Mouse (Mus musculus): Measurements from ENCODE around the gene Coq8a. TPM values are rescaled to one million over a fixed set of nuclear protein-coding genes. Genes with fewer than 3 reads are reported as not detected.

Gene Coq8a
- polyA plus RNA-seq, 1 experiment from 2014 or later, result 6.7 TPM

DNA sequence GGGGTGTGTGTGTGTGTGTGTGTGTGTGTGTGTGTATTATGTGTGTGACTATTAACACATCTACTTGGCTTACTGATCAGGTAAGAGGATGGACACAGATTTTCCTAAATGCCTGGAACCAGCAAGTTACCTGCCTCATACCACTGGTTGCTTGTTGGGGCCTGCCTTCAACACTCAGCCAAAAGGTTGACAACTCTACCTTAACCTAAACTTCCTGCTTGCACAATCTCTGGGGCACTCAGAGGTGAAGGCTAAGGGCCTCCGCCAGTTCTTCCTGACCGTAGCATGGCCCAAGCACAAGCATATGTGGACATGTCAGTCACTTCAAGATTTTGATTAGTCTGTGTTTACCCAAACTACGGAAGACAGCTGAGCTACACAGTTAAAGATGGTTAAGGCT lies 1.4 kb downstream of the Coq8a start:
- WGBS (ENCODE audit: insufficient replicate concordance), result 58% methylated on average over 3 of the region's 3 CpGs
- Histone ChIP-seq H3K27me3 (no peaks in the 10 kb centered on the region), H3K9me3 (replicated peaks) (no peaks in the 10 kb centered on the region), H3K4me2 (no peak overlapping the region), H3K4me3 (replicated peaks) (no peak overlapping the region), H3K27ac (no peak overlapping the region), H3K4me1 (replicated peaks) (peaks cover 25% of the 10 kb centered on the region), H3K9ac (no peak overlapping the region), H3K36me3 (no peaks in the 10 kb centered on the region)
- ATAC-seq (ENCODE audit: low read depth) (no peak), DNase-seq (no peak)

DNA sequence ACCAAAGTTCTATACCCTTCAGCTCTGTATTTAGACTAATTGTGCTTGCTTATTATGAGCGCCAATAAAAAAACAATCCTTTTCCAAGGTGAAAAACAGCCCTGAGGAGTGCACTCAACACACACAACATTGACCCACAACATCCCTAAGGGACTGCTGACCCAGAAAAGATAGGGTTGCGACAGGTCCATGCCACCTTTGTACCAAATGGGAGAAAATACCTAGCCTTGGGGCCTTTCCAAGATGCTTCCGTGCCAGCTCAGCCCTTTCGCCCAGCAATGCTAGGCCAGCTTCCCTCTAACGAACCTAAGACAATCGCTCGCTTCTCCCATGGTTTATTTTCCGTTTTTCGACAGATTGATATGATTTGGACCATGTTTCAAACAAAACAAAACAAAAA lies 2.9 kb downstream of the Coq8a start:
- H3K4me3 ChIP-seq (replicated peaks), result peak overlapping the region; percentile 72
- H3K27me3 ChIP-seq, result no peaks in the 10 kb centered on the region
- H3K4me2 ChIP-seq, result peak overlapping the region; percentile 96
- H3K27ac ChIP-seq, result peak overlapping the region; percentile 36; the same call in 1 of the 2 replicates
- no peaks in the 10 kb centered on the region for H3K9me3 ChIP-seq (replicated peaks)
- DNase-seq, result no peak
- ATAC-seq (ENCODE audit: low read depth), result no peak
- 84% methylated on average over 9 of the region's 9 CpGs for WGBS (ENCODE audit: insufficient replicate concordance)
- no peaks in the 10 kb centered on the region for H3K36me3 ChIP-seq
- H3K4me1 ChIP-seq (replicated peaks), result peaks cover 34% of the 10 kb centered on the region
- H3K9ac ChIP-seq, result peak overlapping the region; percentile 62

DNA sequence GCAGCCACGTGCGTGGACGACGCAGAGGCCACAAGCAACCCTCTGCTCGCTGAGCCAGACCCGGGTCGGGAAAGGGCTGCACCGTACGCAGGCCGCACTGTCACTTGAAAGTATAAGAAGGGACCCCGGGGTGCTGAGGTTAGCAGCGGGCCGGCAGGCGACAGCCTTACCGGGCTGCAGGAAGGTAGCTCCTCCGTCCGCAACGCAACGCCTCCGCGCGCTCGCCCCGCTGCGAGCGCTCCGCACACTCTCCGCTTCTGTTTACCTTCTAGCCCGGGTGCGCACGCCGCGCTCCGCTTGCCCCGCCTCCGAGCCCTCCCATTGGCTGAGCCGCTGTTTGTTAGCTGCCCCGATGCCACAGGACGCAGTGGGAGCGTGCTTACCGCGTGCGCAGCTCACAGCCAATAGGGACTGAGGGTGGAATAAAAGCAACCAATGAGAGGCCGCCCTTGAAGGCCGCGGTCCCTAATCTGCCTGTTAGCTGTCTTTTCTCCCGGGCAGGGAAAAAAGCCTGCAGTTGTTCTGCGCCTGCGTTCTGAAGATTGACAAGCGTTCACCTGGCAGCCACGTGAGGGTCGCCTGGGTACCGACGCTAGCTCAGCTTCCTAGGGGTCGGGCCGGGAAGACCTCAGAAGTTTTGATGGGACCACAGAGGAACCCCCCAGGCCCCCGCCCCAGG lies 3.6 kb downstream of the Coq8a start:
- WGBS (ENCODE audit: insufficient replicate concordance), result under 1% methylated on average over 57 of the region's 57 CpGs
- Histone ChIP-seq H3K27me3 (no peaks in the 10 kb centered on the region), H3K4me2 (peak overlapping the region; percentile 96), H3K36me3 (no peaks in the 10 kb centered on the region), H3K9me3 (replicated peaks) (no peaks in the 10 kb centered on the region), H3K9ac (peak overlapping the region; percentile 74), H3K27ac (peak overlapping the region; percentile 54), H3K4me1 (replicated peaks) (peaks cover 34% of the 10 kb centered on the region), H3K4me3 (replicated peaks) (peak overlapping the region; percentile 72)
- ATAC-seq (ENCODE audit: low read depth) (peak; percentile 100), DNase-seq (peak; percentile 98)

DNA sequence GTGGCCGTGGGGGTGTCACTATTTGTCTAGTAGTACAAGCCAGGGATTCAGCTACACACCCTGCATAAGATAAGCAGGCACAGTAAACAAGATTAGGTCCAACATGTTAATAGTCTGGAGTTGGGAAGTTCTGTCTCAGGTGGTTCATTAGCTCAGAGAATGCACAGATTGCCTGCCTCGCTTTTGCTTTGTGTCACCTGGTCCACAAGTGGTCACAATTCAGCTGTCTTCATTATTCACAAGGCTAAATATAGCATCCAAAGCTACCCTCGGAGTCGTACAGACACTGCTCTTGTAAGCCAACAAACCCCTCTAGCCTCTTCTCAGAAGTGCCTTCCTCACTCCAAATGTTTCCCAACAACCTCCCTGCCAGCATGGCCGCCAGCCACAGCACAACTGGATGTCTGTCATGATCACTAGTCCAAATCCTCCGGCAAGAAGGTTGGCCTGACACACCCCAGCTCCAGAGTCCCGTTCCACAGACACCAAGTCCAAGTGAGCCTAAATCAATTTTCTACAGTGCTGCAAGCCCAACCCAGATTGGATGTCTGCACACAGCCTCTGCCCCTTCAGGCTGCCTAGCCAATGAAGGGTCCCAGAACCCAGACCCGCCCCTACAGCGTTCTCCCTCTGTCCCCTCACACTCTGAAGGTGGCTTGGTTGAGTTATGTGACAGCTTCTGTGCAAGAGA lies 4.5 kb downstream of the Coq8a start:
- 13% methylated on average over 9 of the region's 9 CpGs for WGBS (ENCODE audit: insufficient replicate concordance)
- Histone ChIP-seq H3K9ac (peak overlapping the region; percentile 74), H3K4me1 (replicated peaks) (peaks cover 34% of the 10 kb centered on the region), H3K27ac (peak overlapping the region; percentile 54), H3K4me3 (replicated peaks) (peak overlapping the region; percentile 72), H3K36me3 (no peaks in the 10 kb centered on the region), H3K4me2 (peak overlapping the region; percentile 96), H3K27me3 (no peaks in the 10 kb centered on the region), H3K9me3 (replicated peaks) (no peaks in the 10 kb centered on the region)
- peak; percentile 34 for DNase-seq
- peak; percentile 5; the same call in 1 of the 2 replicates for ATAC-seq (ENCODE audit: low read depth)

DNA sequence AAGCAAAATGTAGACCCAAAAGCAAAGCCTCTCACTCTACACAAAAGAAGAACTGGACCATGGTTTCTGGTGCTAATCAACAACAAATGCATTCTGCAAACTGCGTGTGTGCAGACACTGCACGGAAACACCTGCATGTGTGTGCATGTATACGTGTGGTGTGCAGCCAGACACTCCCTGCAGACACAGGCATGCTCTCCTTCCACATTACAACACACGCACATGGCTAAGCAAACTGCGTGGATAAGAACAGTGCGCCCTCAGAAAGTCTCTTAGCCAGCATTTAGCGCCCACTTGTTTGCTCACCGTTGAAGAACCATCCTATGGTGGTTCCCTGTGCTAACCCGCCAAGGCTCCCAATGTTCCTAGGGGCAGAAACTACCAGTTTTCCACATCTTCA lies 5.4 kb downstream of the Coq8a start:
- Histone ChIP-seq H3K27me3 (no peaks in the 10 kb centered on the region), H3K4me3 (replicated peaks) (no peak overlapping the region), H3K9ac (0 out of 2 replicates have a peak overlapping the region, but pooled peaks have one; percentile 1), H3K36me3 (no peaks in the 10 kb centered on the region), H3K27ac (no peak overlapping the region), H3K4me2 (peak overlapping the region; percentile 96; the same call in 1 of the 2 replicates), H3K9me3 (replicated peaks) (no peaks in the 10 kb centered on the region), H3K4me1 (replicated peaks) (peaks cover 34% of the 10 kb centered on the region)
- ATAC-seq (ENCODE audit: low read depth) (no peak), DNase-seq (no peak)
- WGBS (ENCODE audit: insufficient replicate concordance), result 76% methylated on average over 9 of the region's 9 CpGs

DNA sequence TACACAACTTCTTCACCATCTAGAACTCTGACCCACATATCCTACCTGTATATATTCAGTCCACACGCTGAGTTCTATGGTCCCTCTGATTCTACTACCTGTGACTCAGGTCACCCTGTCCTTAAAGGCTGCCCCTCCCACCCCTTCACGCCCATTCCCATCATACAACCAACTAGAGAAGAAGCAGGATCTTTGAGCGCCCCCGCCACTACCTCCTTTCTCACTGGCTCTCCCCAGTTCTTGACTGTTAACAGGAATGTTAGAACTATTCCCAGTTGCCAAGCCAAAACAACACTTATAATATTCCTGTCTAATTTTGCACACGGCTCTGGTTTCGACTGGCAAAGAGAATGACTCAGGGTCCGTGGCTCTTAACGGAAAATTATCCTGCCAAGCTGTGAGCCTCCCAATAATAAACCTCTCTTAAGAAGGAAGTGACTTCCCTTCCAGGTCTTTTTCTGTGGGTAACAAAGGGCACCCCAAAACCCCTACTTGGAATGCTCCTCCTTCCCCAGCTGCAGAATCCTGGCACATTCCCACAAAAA lies 5.9 kb downstream of the Coq8a start:
- H3K27me3 ChIP-seq, result no peaks in the 10 kb centered on the region
- no peak overlapping the region for H3K4me2 ChIP-seq
- H3K9ac ChIP-seq, result no peak overlapping the region
- H3K27ac ChIP-seq, result no peak overlapping the region
- peaks cover 34% of the 10 kb centered on the region for H3K4me1 ChIP-seq (replicated peaks)
- no peak overlapping the region for H3K4me3 ChIP-seq (replicated peaks)
- DNase-seq, result no peak
- H3K36me3 ChIP-seq, result no peaks in the 10 kb centered on the region
- 65% methylated on average over 8 of the region's 8 CpGs for WGBS (ENCODE audit: insufficient replicate concordance)
- ATAC-seq (ENCODE audit: low read depth), result no peak
- no peaks in the 10 kb centered on the region for H3K9me3 ChIP-seq (replicated peaks)

DNA sequence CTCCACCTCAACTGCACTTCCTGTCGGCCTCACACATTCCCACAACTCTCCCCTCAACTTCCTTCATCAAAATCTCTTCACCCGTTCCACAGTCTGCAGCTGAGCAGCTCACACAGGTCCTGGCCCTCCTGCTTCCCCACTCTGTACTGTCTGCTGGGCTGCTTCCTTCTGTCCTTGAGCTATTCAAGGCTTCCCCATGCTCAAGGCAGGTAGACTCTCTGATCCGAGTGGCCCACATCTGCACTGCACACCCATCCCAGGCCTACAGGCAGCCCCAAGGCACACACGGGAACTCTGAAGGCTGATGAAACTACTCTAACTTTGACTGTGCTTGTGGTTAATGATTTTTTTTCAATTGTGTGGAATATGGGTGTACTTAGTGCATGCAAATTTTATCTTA lies 6.5 kb downstream of the Coq8a start:
- H3K27ac ChIP-seq, result no peak overlapping the region
- H3K9ac ChIP-seq, result no peak overlapping the region
- H3K27me3 ChIP-seq, result no peaks in the 10 kb centered on the region
- H3K4me2 ChIP-seq, result no peak overlapping the region
- no peak overlapping the region for H3K4me3 ChIP-seq (replicated peaks)
- no peak for ATAC-seq (ENCODE audit: low read depth)
- WGBS (ENCODE audit: insufficient replicate concordance), result 24% methylated on average over 4 of the region's 4 CpGs
- no peaks in the 10 kb centered on the region for H3K36me3 ChIP-seq
- H3K4me1 ChIP-seq (replicated peaks), result peaks cover 34% of the 10 kb centered on the region
- no peak for DNase-seq
- H3K9me3 ChIP-seq (replicated peaks), result no peaks in the 10 kb centered on the region

DNA sequence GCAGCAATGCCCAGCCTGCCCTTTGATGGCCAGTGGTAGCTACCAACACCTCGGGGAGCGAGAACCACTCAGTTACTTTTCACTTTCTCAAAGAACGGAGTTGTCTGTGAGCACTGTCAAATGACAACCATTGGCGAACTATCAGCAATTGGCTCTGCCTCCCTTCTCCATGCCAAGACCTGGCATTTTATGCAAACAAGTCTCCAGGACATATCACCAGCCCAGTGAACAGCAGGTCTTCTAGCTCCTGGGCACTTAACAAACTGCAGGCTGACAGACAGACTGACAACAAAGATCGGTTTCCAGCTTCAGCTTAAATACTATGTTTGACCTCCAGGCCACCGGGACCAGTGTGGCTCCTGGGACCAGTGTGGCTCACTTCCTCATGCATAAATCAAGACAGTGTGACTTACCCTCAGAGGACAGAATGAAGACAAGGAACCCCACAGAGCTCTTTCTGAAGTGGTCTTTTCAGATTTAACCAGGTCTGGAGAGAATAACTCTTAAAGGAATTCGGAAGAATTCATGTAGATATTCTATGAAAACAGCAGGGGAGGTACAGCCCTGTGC lies 7.7 kb downstream of the Coq8a start:
- no peak overlapping the region for H3K4me3 ChIP-seq (replicated peaks)
- peaks cover 34% of the 10 kb centered on the region for H3K4me1 ChIP-seq (replicated peaks)
- H3K27me3 ChIP-seq, result no peaks in the 10 kb centered on the region
- no peak overlapping the region for H3K9ac ChIP-seq
- no peaks in the 10 kb centered on the region for H3K36me3 ChIP-seq
- no peaks in the 10 kb centered on the region for H3K9me3 ChIP-seq (replicated peaks)
- ATAC-seq (ENCODE audit: low read depth), result no peak
- H3K4me2 ChIP-seq, result no peak overlapping the region
- no peak for DNase-seq
- H3K27ac ChIP-seq, result no peak overlapping the region
- WGBS (ENCODE audit: insufficient replicate concordance), result 46% methylated on average over 7 of the region's 7 CpGs

DNA sequence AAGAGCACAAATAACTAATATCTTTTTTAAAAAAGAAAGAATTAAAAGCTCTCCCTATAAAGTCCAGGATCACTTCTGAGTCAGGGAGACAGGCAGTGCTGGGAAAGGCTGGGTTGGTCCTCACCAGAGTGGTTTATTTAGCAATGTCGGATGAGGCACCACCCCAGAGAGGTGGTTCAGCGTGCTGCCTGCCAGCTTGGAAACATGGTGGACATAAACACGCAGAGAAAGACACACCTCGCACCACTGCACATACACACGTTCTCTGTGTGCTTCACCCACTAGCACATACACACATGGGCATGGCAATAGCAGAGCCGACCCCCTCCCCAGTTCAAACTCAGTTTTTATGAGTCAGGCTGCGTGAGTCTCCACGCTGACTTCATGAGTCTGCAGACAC lies 8.3 kb downstream of the Coq8a start:
- H3K27ac ChIP-seq, result no peak overlapping the region
- no peak overlapping the region for H3K4me3 ChIP-seq (replicated peaks)
- DNase-seq, result no peak
- WGBS (ENCODE audit: insufficient replicate concordance), result 75% methylated on average over 8 of the region's 8 CpGs
- no peaks in the 10 kb centered on the region for H3K36me3 ChIP-seq
- ATAC-seq (ENCODE audit: low read depth), result no peak
- H3K4me2 ChIP-seq, result no peak overlapping the region
- H3K9ac ChIP-seq, result no peak overlapping the region
- H3K4me1 ChIP-seq (replicated peaks), result peaks cover 34% of the 10 kb centered on the region
- no peaks in the 10 kb centered on the region for H3K27me3 ChIP-seq
- H3K9me3 ChIP-seq (replicated peaks), result no peaks in the 10 kb centered on the region

DNA sequence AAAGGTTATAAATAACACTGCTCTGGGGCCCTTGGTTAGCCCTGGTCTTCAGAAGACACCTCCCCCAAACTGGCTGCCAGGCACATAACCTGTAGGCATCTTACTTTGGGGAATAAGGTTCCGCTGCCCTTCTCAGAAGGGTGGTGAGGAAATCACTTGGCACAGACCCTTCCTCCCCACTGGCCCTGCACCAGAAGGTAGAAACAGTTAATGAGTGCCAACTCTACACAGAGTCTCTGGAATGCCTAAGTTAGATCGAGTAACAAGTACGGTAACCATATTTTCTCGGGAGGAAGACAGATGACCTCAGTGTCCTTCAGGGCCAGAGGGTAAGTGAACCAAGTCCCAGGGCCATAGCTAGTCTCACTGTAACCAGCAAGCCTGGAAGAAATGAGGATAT lies 10.5 kb downstream of the Coq8a start:
- Histone ChIP-seq H3K9me3 (replicated peaks) (no peaks in the 10 kb centered on the region), H3K4me2 (no peak overlapping the region)

DNA sequence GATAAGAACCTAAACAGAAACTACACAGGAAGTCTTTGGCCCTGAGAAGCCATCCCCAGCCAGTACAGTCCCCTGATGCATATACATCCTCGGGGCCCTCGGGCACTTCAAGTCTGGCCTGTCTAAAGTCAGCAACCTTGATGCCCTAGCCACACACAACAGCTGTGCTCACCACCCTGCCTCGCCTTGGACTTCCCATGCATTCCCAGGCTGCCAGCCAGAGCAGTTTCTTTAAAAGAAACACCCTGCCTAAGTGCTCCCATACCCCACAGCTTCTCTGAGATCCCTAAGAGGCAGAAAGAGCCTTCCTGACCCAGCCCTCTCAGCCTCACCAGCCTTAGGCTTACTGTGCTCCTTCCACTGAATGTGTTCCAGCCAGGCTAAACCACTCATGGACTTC lies 13.0 kb downstream of the Coq8a start:
- no peak for ATAC-seq (ENCODE audit: low read depth)
- Histone ChIP-seq H3K4me3 (replicated peaks) (no peak overlapping the region), H3K9me3 (replicated peaks) (no peaks in the 10 kb centered on the region), H3K4me1 (replicated peaks) (peaks cover 48% of the 10 kb centered on the region), H3K4me2 (no peak overlapping the region), H3K27me3 (no peaks in the 10 kb centered on the region), H3K9ac (no peak overlapping the region), H3K27ac (no peak overlapping the region), H3K36me3 (no peaks in the 10 kb centered on the region)
- 73% methylated on average over 3 of the region's 3 CpGs for WGBS (ENCODE audit: insufficient replicate concordance)
- DNase-seq, result no peak

More for the DNA sequence above, 10.5 kb downstream of the Coq8a start:
- Histone ChIP-seq H3K9ac (no peak overlapping the region), H3K4me3 (replicated peaks) (no peak overlapping the region), H3K4me1 (replicated peaks) (peaks cover 39% of the 10 kb centered on the region), H3K27me3 (no peaks in the 10 kb centered on the region), H3K27ac (no peak overlapping the region), H3K36me3 (no peaks in the 10 kb centered on the region)
- ATAC-seq (ENCODE audit: low read depth) (no peak), DNase-seq (no peak)
- WGBS (ENCODE audit: insufficient replicate concordance), result 77% methylated on average over 4 of the region's 4 CpGs
